ENCODE assay signal across 28 mouse cellular contexts in genomic region chr14:14799861-14800260, GRCm38 (mm10). TPM values are rescaled to one million over a fixed set of nuclear protein-coding genes. Genes with fewer than 3 reads are reported as not detected.
DNase-seq lines count a peak whose midpoint lies in the region; ATAC-seq and TF ChIP-seq lines count a peak whose summit lies in the region.
"Had no signal": no experiment of that assay in that cellular context is flagged by ENCODE, and none has a peak within 500 bp of the region (broad histone marks: within the 10 kb centered on the region; RNA-seq: fewer than 3 reads in every experiment).

No protein-coding gene starts in this region.

- H3K36me3 ChIP-seq in liver, postnatal 0 days (replicated peaks; ENCODE audit: insufficient read depth, low read length) = no peaks in the 10 kb centered on the region
- no peaks in the 10 kb centered on the region for H3K36me3 ChIP-seq in liver, embryonic 11.5 days (ENCODE audit: control insufficient read depth, insufficient read depth, low read length)
- H3K36me3 ChIP-seq: heart, embryonic 15.5 days had no signal

- no peak overlapping the region for H3K4me2 ChIP-seq in liver, postnatal 0 days (ENCODE audit: low read depth, low read length)
- H3K4me2 ChIP-seq in liver, embryonic 11.5 days = no peak overlapping the region
- H3K4me2 ChIP-seq: embryonic facial prominence, embryonic 13.5 days; forebrain, embryonic 13.5 days; heart, embryonic 12.5 days; heart, embryonic 15.5 days; hindbrain, embryonic 12.5 days; hindbrain, embryonic 15.5 days had no signal

- peak overlapping the region; percentile 65; the same call in 1 of the 2 replicates for H3K27ac ChIP-seq in liver, postnatal 0 days (ENCODE audit: low read depth)
- H3K27ac ChIP-seq in liver, embryonic 11.5 days (ENCODE audit: low read depth, low read length) = no peak overlapping the region
- H3K27ac ChIP-seq: embryonic facial prominence, embryonic 10.5 days; embryonic facial prominence, embryonic 13.5 days; forebrain, embryonic 10.5 days; forebrain, embryonic 13.5 days; heart, embryonic 15.5 days; hindbrain, embryonic 12.5 days; hindbrain, embryonic 15.5 days had no signal

- WGBS in liver, postnatal 0 days (ENCODE audit: insufficient replicate concordance) = 48% methylated on average over 5 of the region's 5 CpGs
- 78% methylated on average over 5 of the region's 5 CpGs for WGBS in liver, embryonic 11.5 days

- TF ChIP-seq EP300 in liver, postnatal 0 days (IDR thresholded peaks at IDR 0.05; ENCODE audit: low read depth) = no peak

- no peak overlapping the region for H3K4me3 ChIP-seq in liver, postnatal 0 days (ENCODE audit: low read depth, low read length)
- no peak overlapping the region for H3K4me3 ChIP-seq in liver, embryonic 11.5 days (ENCODE audit: low read depth, low read length)
- H3K4me3 ChIP-seq: embryonic facial prominence, embryonic 10.5 days; embryonic facial prominence, embryonic 13.5 days; erythroblast, embryonic 14.5 days; forebrain, embryonic 10.5 days; forebrain, embryonic 13.5 days; heart, embryonic 12.5 days; heart, embryonic 15.5 days; hindbrain, embryonic 12.5 days; hindbrain, embryonic 15.5 days had no signal

- TF ChIP-seq CTCF in liver, postnatal 0 days (IDR thresholded peaks at IDR 0.05; ENCODE audit: low read depth) = no peak

- no peak for DNase-seq in liver, postnatal 0 days
- DNase-seq in liver, embryonic 11.5 days (ENCODE audit: low spot score) = no peak
- DNase-seq in embryo, embryonic 10 days (ENCODE audit: low spot score) = no peak
- DNase-seq in yolk sac, embryonic 10.5 days (ENCODE audit: low spot score) = no peak
- DNase-seq: adrenal gland, adult 8-10 months; adrenal gland, postnatal 25 days; cerebellum, adult 18-20 months; cerebellum, adult 9-10 months; cerebellum, postnatal 14 days; embryo, embryonic 11 days; gastrocnemius, postnatal 14 days; heart, adult 18-20 months; heart, postnatal 10 days; heart, postnatal 4 days had no signal

- H3K9me3 ChIP-seq in liver, postnatal 0 days (ENCODE audit: low read length) = no peaks in the 10 kb centered on the region
- H3K9me3 ChIP-seq in liver, embryonic 11.5 days (ENCODE audit: control insufficient read depth, low read length) = no peaks in the 10 kb centered on the region
- H3K9me3 ChIP-seq: embryonic facial prominence, embryonic 10.5 days; embryonic facial prominence, embryonic 13.5 days; forebrain, embryonic 10.5 days; forebrain, embryonic 13.5 days; heart, embryonic 12.5 days; heart, embryonic 15.5 days; hindbrain, embryonic 12.5 days; hindbrain, embryonic 15.5 days had no signal

- no peaks in the 10 kb centered on the region for H3K4me1 ChIP-seq in liver, postnatal 0 days (ENCODE audit: insufficient read depth)
- no peaks in the 10 kb centered on the region for H3K4me1 ChIP-seq in liver, embryonic 11.5 days (replicated peaks; ENCODE audit: control insufficient read depth, insufficient read depth, low read length)
- H3K4me1 ChIP-seq: embryonic facial prominence, embryonic 13.5 days; forebrain, embryonic 13.5 days; heart, embryonic 12.5 days; heart, embryonic 15.5 days; hindbrain, embryonic 12.5 days had no signal

- 0 out of 2 replicates have a peak, but pooled peaks have one; percentile 36 for ATAC-seq in liver, postnatal 0 days
- no peak for ATAC-seq in liver, embryonic 11.5 days (replicated peaks; ENCODE audit: low FRiP score)
- peak; percentile 68 for ATAC-seq in granulocyte monocyte progenitor cell, adult 5-6 weeks (replicated peaks; ENCODE audit: poor library complexity, severe bottlenecking)
- ATAC-seq in megakaryocyte, adult 5-6 weeks (ENCODE audit: poor library complexity, severe bottlenecking) = peak; percentile 49
- no peak for ATAC-seq in erythroid progenitor cell, adult 5-6 weeks (replicated peaks; ENCODE audit: low FRiP score, poor library complexity, severe bottlenecking)
- ATAC-seq: activated CD4-positive, CD25-positive, alpha-beta regulatory T cell, adult 4 months; forebrain, embryonic 13.5 days; forebrain, embryonic 16.5 days had no signal

- no peak overlapping the region for H3K9ac ChIP-seq in liver, postnatal 0 days (replicated peaks)
- H3K9ac ChIP-seq in liver, embryonic 11.5 days (ENCODE audit: low read depth, low read length) = no peak overlapping the region
- H3K9ac ChIP-seq: embryonic facial prominence, embryonic 13.5 days; forebrain, embryonic 13.5 days; heart, embryonic 12.5 days; heart, embryonic 15.5 days; hindbrain, embryonic 12.5 days; hindbrain, embryonic 15.5 days had no signal

- H3K27me3 ChIP-seq in liver, postnatal 0 days (ENCODE audit: insufficient read depth, low read length) = no peaks in the 10 kb centered on the region
- H3K27me3 ChIP-seq in liver, embryonic 11.5 days (replicated peaks; ENCODE audit: control insufficient read depth, insufficient read depth, low read length) = no peaks in the 10 kb centered on the region
- H3K27me3 ChIP-seq: embryonic facial prominence, embryonic 13.5 days; forebrain, embryonic 13.5 days; heart, embryonic 12.5 days; heart, embryonic 15.5 days; hindbrain, embryonic 12.5 days; hindbrain, embryonic 15.5 days had no signal

RNA-seq across cellular contexts. Expression of gene Nek10, which starts 3.4 kb away (rescaled TPM):
- not detected in 2 replicates for polyA plus RNA-seq in liver, postnatal 0 days (2015; fragmentation: Nextera tagmentation; extraction: Ambion mirVana)
- polyA plus RNA-seq in liver, embryonic 11.5 days (2014; fragmentation: Nextera tagmentation; extraction: Ambion mirVana) = not detected in 2 replicates
- not detected in 2 replicates for total RNA-seq in granulocyte monocyte progenitor cell, adult 5-6 weeks (2014; fragmentation: Nextera tagmentation)
- total RNA-seq in granulocyte monocyte progenitor cell, adult 5-6 weeks (2017) = not detected in 2 replicates
- total RNA-seq in megakaryocyte, adult 5-6 weeks (2015) = not detected in 2 replicates
- under 0.01 and 0.20 TPM in 2 replicates for total RNA-seq in megakaryocyte, adult 5-6 weeks (2017)
- total RNA-seq in erythroid progenitor cell, adult 5-6 weeks (2015; ENCODE audit: low replicate concordance) = not detected in 2 replicates
- not detected in 2 replicates for total RNA-seq in erythroid progenitor cell, adult 5-6 weeks (2017; ENCODE audit: low replicate concordance)
- polyA plus RNA-seq: embryonic facial prominence, embryonic 10.5 days; erythroblast, embryonic 14.5 days; heart, embryonic 12.5 days had no signal

Comparison
In these comparisons a context has a peak if more than half of its experiments do, and no peak if none do; other contexts are left out.
1. ATAC-seq: peak in liver, postnatal 0 days (single experiment), granulocyte monocyte progenitor cell, adult 5-6 weeks (single experiment) and megakaryocyte, adult 5-6 weeks (single experiment); none in liver, embryonic 11.5 days (single experiment) and erythroid progenitor cell, adult 5-6 weeks (single experiment).